Mouse (Mus musculus): ENCODE measurements around the gene Camta1.

The Camta1 gene

GRCm38 (mm10) chr4:151330983-151331382, 530.7 kb downstream of the Camta1 start:
- no peak for DNase-seq (ENCODE audit: low spot score in 2 of 2)

DNA sequence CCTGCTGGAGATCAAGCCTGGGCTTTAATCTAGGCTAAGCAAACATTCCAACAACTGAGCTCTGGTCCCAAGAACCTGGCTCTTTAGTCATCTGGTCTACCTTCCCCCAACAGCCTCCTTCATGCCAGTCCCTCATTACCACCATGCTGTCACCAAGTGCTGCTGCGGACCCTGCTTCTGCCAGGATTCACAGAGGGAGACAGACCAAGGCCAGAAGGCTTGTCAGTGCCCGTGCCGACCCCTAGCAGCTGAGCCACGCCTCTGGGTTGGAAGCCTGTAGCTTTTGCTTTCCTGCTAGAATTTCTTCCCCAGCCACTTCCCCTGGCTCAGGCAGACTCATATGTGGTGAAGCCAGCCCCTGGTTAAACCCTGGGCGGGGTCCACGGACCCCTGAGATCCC, 533.6 kb downstream of the Camta1 start:
- DNase-seq (ENCODE audit: low spot score in 2 of 2): no peak

DNA sequence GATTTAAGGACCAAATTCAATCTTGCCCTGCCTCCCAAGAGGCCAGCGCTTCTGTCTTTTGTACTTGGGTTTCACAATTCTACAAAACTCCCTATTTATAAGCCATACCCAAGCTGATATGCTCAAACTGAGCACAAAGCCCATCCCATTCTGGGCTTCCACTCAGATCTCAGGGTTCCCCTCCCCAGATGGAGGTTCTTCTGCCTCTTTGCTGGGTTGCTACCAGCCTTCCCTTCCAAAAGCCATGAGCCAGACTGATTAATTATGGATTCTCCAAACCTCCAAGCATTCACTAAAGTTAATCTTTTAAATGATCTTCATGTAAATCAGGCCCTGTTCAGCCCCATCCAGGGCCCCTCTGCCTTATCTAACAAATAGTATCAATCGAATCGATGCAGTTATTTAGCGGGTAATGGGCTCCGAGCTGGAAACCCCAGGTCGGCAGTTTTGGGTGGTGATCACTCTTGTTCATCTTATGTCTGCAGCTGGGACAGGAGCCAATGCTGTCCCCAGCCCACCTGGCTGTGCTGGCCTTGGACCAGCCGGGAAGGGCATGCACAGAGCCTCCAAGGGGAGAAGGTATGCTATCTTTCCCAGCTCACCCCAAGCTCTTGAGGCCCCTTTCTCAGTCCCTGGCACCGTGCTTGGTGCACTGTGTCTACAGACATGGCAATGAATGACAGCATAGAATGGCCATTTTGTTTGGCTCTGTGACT, 534.5 kb downstream of the Camta1 start:
- no peak for DNase-seq (ENCODE audit: low spot score in 2 of 2)

GRCm38 (mm10) chr4:151316428-151316827, 545.2 kb downstream of the Camta1 start:
- no peak for DNase-seq (ENCODE audit: low spot score in 2 of 2)

DNA sequence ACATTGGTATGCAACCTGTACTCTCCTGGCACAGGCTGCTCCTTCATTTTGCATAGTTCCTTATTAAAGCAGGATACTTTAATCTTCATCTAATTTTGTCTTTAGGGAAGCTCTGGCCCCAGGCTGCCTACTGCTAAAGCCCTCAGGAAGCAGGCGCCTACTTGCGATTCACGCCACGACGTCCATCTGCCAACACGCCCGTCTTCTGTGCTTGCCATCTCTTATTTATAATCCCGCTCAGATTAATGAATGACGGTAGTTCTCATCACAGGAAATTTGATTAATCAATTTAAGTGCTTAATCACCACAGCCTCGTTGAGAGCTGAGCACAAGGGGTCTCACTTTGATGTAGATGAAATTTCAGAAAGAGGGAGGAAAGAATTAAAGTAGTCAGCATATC, 546.0 kb downstream of the Camta1 start:
- no peak for DNase-seq (ENCODE audit: low spot score in 2 of 2)

- DNase-seq (ENCODE audit: low spot score in 2 of 2): no peak
Measured at GRCm38 (mm10) chr4:151310773-151311172, 550.9 kb downstream of the Camta1 start.

- no peak for DNase-seq (ENCODE audit: low spot score in 2 of 2)
Measured at GRCm38 (mm10) chr4:151310056-151310685, 551.5 kb downstream of the Camta1 start.

DNA sequence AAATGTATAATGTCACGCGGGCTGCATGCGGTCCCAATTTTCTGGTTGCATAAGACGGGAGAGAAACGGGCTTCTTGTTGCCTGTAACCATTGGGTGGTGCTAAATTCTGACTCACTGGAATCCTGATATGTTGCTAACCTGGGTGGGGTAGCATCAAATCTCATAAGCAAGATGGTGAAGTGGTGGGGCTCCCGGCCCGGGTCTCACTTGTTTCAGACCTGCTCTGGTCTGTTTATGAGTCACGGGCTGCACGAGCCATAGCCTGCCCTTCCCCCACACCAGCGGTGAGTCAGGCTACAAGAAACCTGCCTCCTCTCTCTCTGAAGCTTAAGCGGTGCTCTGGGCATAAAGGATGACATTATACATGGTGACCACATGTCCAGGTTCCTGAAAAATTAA, 554.8 kb downstream of the Camta1 start:
- no peak for DNase-seq (ENCODE audit: low spot score in 2 of 2)

DNA sequence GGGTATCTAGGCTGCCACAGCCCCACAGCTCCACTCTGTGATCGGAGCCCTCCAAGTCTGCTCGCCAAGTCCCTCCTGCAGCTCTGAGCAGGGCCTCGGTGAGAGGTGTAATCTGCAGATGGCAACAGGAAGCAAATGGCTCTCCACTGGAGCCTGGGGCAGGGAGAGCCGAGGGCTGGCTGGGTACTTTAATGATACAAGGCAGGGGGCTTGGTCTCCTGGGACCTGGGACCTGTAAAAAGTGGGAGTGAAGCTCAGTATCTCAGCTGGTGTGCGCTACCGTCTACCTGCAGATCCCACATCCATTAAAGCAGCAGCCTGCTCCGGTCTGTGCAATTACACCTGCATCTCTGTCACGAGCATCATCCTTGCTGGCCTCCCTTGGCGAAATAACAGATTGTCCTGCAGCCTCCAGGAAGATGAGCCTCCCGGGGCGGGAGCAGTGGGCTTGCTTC, 555.3 kb downstream of the Camta1 start:
- DNase-seq (ENCODE audit: low spot score in 2 of 2): no peak

DNA sequence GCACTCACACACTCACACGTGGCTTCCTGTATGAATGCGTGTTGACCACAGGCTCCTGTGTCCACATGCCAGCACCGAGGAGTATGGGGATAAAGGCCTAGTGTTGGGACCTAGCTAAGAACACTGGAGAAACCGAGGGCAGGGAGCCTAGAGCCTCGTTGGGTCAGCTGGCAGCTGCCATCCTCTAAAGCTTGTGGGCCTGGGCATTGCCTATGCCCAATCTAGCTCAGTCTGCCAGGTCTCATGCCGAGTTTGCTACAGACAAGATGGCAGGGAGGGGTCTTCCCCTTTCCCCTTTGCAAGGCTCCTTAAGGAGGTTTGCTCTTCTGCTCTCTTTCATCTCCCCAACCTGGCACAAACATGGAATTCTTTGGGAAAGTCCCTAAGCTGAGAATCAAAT, 555.9 kb downstream of the Camta1 start:
- no peak for DNase-seq (ENCODE audit: low spot score in 2 of 2)

DNA sequence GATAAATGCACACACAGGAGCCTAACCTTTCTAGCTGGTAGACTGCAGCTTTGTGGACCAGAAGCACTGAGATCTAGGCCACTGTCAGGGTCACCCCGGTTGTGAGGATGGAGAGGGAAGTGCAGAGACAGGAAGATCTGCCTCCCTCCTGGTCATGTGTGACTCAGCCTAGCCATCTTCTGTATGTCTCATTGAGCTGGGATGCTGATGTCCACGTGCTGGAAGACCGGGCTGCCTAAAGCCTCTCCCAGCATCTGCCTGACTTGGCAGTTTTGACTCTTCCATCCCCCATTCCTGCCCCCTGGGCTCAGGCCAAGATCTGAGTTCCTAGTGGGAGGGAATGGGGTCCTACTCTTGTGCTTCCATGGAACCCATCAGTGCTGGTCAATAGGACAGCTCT, 557.7 kb downstream of the Camta1 start:
- no peak for DNase-seq (ENCODE audit: low spot score in 2 of 2)

GRCm38 (mm10) chr4:151303436-151303835, 558.2 kb downstream of the Camta1 start:
- DNase-seq (ENCODE audit: low spot score in 2 of 2): no peak

DNA sequence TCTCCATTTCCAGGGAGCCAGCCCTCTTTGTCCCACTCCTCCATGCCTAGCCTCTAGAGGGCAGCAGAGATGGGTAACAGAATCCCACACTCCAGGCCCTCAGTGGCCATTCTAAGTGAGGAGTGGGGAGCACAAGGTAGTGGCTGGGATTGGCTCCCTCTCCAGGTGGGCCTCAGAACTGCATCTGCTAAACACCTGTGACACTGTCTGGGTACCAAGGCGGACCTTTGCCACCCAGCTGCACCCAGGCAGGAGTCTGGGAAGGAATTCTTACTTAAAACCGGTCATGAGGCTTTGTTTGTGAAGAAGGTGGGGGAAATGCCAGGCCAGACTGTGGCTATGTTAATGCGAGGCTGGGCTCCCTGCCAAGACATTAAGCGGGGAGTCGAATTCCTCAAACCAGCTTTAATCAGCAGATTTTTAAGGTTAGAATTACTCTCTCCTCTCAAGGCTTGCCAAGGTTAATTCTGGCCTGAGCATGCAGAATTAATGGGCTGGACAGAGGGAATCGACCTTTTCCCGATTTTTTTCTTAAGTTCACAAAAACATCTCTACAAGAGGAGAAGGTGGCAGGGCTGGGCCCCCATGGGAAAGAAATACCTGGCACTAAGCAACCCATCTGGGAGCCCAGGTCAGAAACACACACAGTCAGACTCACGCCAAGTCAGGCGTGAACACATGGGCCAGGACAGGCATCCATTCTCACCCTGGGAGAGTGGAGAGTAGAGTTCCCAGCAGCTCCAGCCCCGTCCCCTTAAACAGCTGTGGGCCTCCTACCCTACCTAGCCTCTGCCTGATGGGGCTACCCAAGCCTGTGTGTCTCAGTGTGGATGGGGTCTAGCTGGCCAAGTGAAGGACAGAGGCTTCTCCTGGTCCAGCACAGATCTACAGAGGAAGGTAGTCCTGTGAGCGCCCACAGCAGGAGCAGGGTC, 559.2 kb downstream of the Camta1 start:
- DNase-seq (ENCODE audit: low spot score in 2 of 2): peak in 1 of 2 experiments; percentile 15

DNA sequence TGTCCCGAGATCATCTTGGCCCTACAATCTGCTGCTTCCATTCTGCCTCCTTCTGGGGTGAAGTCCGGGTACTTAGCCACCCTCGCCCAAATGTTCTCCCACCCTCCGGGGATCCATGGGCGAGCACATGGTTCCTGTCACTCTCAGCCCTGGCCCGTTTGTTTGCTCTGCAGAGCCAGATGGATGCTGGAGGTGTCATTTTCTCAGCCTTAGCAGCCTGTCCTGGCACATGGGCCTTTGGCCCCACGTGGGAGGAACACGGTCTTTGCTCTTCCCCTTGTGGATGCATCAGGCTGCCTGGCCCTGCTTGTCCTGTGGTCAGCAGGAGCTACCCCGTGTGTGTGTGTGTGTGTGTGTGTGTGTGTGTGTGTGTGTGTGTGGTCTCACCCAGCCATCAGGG, 560.3 kb downstream of the Camta1 start:
- DNase-seq (ENCODE audit: low spot score in 2 of 2): no peak

- DNase-seq (ENCODE audit: low spot score in 2 of 2): no peak
Measured at GRCm38 (mm10) chr4:151300706-151301105, 561.0 kb downstream of the Camta1 start.

- no peak for DNase-seq (ENCODE audit: low spot score in 2 of 2)
Measured at GRCm38 (mm10) chr4:151295515-151296203, 566.0 kb downstream of the Camta1 start.

- DNase-seq (ENCODE audit: low spot score in 2 of 2): no peak
Measured at GRCm38 (mm10) chr4:151288893-151289585, 572.6 kb downstream of the Camta1 start.

DNA sequence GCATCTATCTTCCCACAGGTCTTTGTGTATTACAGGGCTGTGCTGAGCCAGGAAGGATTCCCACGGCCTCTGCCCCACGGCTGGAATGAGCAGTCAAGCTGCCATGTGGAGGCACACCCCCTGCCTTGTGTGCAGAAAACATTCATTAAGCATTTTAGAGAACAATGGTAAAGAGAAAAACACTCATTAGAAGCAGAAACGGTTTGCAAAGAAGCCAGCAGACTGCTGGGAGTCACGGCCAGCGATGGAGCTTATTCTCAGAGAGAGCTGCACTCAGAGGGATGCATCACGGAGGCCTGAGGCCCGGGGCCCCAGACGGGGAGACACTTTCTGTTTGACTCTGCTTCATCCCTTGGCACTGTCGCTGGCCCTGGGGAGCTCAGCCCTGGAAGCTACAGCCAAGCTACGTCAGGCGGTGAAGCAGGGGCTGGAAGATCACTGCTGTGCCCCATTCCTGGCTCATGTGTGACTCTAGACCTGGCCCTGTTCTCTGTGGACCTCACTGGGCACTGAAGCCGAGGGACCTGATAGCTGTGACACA, 575.7 kb downstream of the Camta1 start:
- DNase-seq (ENCODE audit: low spot score in 2 of 2): no peak

- no peak for DNase-seq (ENCODE audit: low spot score in 2 of 2)
Measured at GRCm38 (mm10) chr4:151285432-151285831, 576.2 kb downstream of the Camta1 start.

GRCm38 (mm10) chr4:151283092-151283741, 578.5 kb downstream of the Camta1 start:
- peak in 1 of 2 experiments; percentile 69 for DNase-seq (ENCODE audit: low spot score in 2 of 2)

Measured in frontal cortex, postnatal 14 days (tissue).